Mouse (Mus musculus) spleen, adult 2 months (tissue): ENCODE results near the gene Cdh13.

Experiments used
- CTCF ChIP-seq: fragments of 200-500 bp; IDR thresholded peaks from 2 replicates; pipeline ENCODE4 v1.5.1; 2011; ENCODE audit warnings: mild to moderate bottlenecking, inconsistent platforms; ENCODE audit not compliant: insufficient read depth, insufficient read length, insufficient replicate concordance; ENCODE audit errors: extremely low read depth
- POLR2A ChIP-seq: fragments of 200-500 bp; IDR thresholded peaks from 2 replicates; pipeline ENCODE4 v1.6.1; 2011; ENCODE audit warnings: low read depth, low read length, inconsistent platforms

GRCm38 (mm10) chr8:119180626-119181025, 897.1 kb downstream of the Cdh13 start:
- TF ChIP-seq POLR2A, result no peak
- no peak for TF ChIP-seq CTCF
